ENCODE assay signal across 17 mouse cellular contexts in genomic region chr6:118380630-118381029, GRCm38 (mm10).
"Had no signal": no experiment of that assay in that cellular context is flagged by ENCODE, and none has a peak within 500 bp of the region (broad histone marks: within the 10 kb centered on the region; RNA-seq: fewer than 3 reads in every experiment).

No protein-coding gene starts in this region.

- DNase-seq: lung, adult 18-20 months; lung, embryonic 14.5 days; lung, postnatal 10 days; lung, postnatal 4 days; retina, postnatal 1 day; right cerebral cortex, adult 18-20 months; right cerebral cortex, postnatal 25 days; right cerebral cortex, postnatal 4 days; spleen, adult 18-20 months; thymus, adult 18-20 months; thymus, postnatal 14 days; thymus, postnatal 36 days had no signal

- H3K9me3 ChIP-seq: midbrain, embryonic 10.5 days; midbrain, embryonic 12.5 days; neural tube, embryonic 13.5 days; neural tube, embryonic 15.5 days had no signal

- H3K4me3 ChIP-seq: midbrain, embryonic 10.5 days; midbrain, embryonic 12.5 days; myocyte; neural tube, embryonic 13.5 days; neural tube, embryonic 15.5 days had no signal

- H3K27me3 ChIP-seq: midbrain, embryonic 12.5 days; neural tube, embryonic 13.5 days; neural tube, embryonic 15.5 days had no signal
